Mouse (Mus musculus) myocyte (in vitro differentiated cells): ENCODE measurements around the gene Gdpd1.

Experiments used
- E2F4 ChIP-seq: IDR thresholded peaks from one replicate; pipeline ENCODE4 v1.6.1; 2011; ENCODE audit warnings: mild to moderate bottlenecking, control low read depth, moderate library complexity; ENCODE audit not compliant: insufficient read depth
- MAX ChIP-seq: IDR thresholded peaks from one replicate; pipeline ENCODE4 v1.6.1; 2011; ENCODE audit warnings: low read depth, mild to moderate bottlenecking, control low read depth
- MYOG ChIP-seq, 3 experiments: IDR thresholded peaks; one replicate each; pipeline ENCODE4 v1.6.1; 2011; ENCODE audit warnings: control low read depth in 2 of 3, low read depth in 2 of 3, mild to moderate bottlenecking in 2 of 3; ENCODE audit not compliant: insufficient read length in 2 of 3, control insufficient read depth in 1 of 3, insufficient read depth in 1 of 3
- POLR2A ChIP-seq: IDR thresholded peaks from one replicate; pipeline ENCODE4 v1.6.1; 2011; ENCODE audit warnings: low read depth, mild to moderate bottlenecking, control low read depth, moderate library complexity; ENCODE audit not compliant: insufficient read length
- POLR2AphosphoS2 ChIP-seq: IDR thresholded peaks from one replicate; pipeline ENCODE4 v1.6.1; 2011; ENCODE audit warnings: low read depth, control low read depth; ENCODE audit not compliant: insufficient read length
- SRF ChIP-seq: IDR thresholded peaks from one replicate; pipeline ENCODE4 v1.6.1; 2011; ENCODE audit warnings: low read depth; ENCODE audit not compliant: control insufficient read depth, insufficient read length
- USF1 ChIP-seq: IDR thresholded peaks from one replicate; pipeline ENCODE4 v1.6.1; 2011; ENCODE audit warnings: low read depth, mild to moderate bottlenecking, control low read depth, moderate library complexity

GRCm38 (mm10) chr11:87073343-87073865, 458 bp downstream of the Gdpd1 start:
- no peak for TF ChIP-seq MYOG (IDR thresholded peaks at IDR 0.05; ENCODE audit: control insufficient read depth in 1 of 3, insufficient read depth in 1 of 3, insufficient read length in 2 of 3, low read depth in 2 of 3)
- TF ChIP-seq POLR2A, result no peak
- TF ChIP-seq E2F4, result no peak
- TF ChIP-seq MAX, result no peak
- no peak for TF ChIP-seq POLR2AphosphoS2
- TF ChIP-seq USF1, result no peak
- TF ChIP-seq SRF, result no peak
